Mouse (Mus musculus): Measurements from ENCODE around the gene Syvn1. TPM values are rescaled to one million over a fixed set of nuclear protein-coding genes. Genes with fewer than 3 reads are reported as not detected.

Gene Syvn1
- polyA plus RNA-seq, 1 experiment, result 77.1 TPM

DNA sequence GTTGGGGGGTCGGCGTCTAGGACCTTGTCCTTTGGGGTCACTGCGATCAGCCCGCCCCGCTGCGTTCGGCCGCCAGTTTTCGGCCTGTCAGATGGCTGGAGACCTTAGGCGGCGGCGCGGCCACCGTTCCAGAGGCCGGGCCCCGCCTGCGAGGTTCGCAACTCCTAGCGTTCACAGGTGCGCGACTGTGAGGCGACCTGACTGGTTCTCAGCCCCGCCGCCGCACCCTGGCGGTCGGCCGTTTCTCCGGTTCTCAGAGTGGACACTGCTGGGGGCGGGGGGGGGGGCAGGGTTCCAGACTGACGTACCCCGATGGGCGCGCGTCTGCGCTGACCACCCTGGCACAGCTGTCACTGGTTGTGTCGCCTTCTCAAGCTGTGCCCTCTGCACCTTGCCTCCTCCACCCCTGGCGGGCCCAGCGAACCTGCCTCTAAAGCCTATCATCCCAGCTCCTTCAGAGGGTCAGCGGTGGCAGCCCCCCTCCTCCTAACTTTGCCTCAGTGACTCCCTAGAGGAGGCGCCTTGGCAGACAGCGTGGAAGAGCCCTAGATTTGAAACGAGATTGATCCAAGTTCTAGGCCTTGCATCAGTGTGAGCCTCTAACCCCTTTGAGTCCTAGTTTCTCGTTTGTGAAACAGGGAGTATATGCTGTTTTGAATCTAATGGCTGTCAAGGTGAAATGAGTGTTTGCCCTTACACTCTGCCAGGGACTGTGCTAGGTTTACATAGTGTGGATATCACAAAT is 950 bp downstream of the Syvn1 start:
- Histone ChIP-seq H3K27ac (ENCODE audit: control insufficient read depth, insufficient read depth, low read length) (peak overlapping the region; percentile 19; the same call in 1 of the 2 replicates), H3K4me1 (replicated peaks; ENCODE audit: control insufficient read depth, insufficient read depth, low read length) (peaks cover 14% of the 10 kb centered on the region), H3K27me3 (ENCODE audit: control insufficient read depth, insufficient read depth, low read length) (no peaks in the 10 kb centered on the region), H3K4me3 (ENCODE audit: control insufficient read depth, insufficient read depth, low read length) (peak overlapping the region; percentile 65), H3K36me3 (ENCODE audit: control insufficient read depth, insufficient read depth, low read length) (peaks cover 31% of the 10 kb centered on the region)
- DNase-seq, result no peak
- TF ChIP-seq POLR2A (IDR thresholded peaks at IDR 0.05; ENCODE audit: control insufficient read depth, extremely low read depth, insufficient read depth, low read length, poor library complexity) (no peak), CTCF (IDR thresholded peaks at IDR 0.05; ENCODE audit: borderline replicate concordance, control insufficient read depth, extremely low read depth, insufficient read depth, low read length, poor library complexity) (no peak)
- WGBS, result 1% methylated on average over 44 of the region's 44 CpGs

- DNase-seq, result no peak
- H3K27me3 ChIP-seq (ENCODE audit: control insufficient read depth, insufficient read depth, low read length), result no peaks in the 10 kb centered on the region
- peaks cover 36% of the 10 kb centered on the region for H3K36me3 ChIP-seq (ENCODE audit: control insufficient read depth, insufficient read depth, low read length)
- peaks cover 14% of the 10 kb centered on the region for H3K4me1 ChIP-seq (replicated peaks; ENCODE audit: control insufficient read depth, insufficient read depth, low read length)
- peak overlapping the region; percentile 65; the same call in 1 of the 2 replicates for H3K4me3 ChIP-seq (ENCODE audit: control insufficient read depth, insufficient read depth, low read length)
- WGBS, result 90% methylated on average over 8 of the region's 8 CpGs
- no peak overlapping the region for H3K27ac ChIP-seq (ENCODE audit: control insufficient read depth, insufficient read depth, low read length)
- TF ChIP-seq POLR2A (IDR thresholded peaks at IDR 0.05; ENCODE audit: control insufficient read depth, extremely low read depth, insufficient read depth, low read length, poor library complexity) (no peak), CTCF (IDR thresholded peaks at IDR 0.05; ENCODE audit: borderline replicate concordance, control insufficient read depth, extremely low read depth, insufficient read depth, low read length, poor library complexity) (no peak)
Observed at GRCm38 (mm10) chr19:6047899-6048166, 1.5 kb downstream of the Syvn1 start.

DNA sequence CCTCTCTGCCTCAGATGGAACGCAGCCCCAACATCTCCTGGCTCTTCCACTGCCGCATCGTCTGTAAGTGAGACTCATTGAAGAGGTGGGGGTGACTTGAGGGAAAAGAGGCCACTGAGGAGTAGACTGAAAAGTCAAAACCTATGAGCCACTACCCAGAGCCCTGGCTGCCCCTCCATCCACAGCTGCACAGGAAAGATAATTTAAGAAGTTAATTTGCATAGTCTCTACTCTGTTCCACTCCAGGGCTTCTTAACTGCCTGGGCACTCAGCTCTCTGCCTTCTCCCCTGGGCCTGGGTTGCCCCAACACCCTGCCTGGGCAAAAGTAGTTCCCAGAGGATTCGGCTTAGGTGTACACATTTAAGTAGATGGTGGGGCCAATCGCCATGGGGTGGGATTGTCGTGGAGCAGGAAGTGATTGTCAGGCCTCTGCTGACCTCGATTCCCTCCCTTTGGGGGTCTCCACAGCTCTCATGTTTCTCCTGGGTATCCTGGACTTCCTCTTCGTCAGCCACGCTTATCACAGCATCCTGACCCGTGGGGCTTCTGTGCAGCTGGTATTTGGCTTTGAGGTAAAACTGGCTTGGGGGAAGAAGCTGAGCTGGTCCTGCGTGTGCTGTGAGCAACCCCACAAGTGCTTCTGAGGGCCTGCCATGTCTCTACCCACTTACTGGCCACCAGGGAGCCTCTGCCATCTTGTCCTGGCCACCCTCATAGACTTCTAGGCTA is 2.5 kb downstream of the Syvn1 start:
- Histone ChIP-seq H3K4me1 (replicated peaks; ENCODE audit: control insufficient read depth, insufficient read depth, low read length) (peaks cover 14% of the 10 kb centered on the region), H3K27me3 (ENCODE audit: control insufficient read depth, insufficient read depth, low read length) (no peaks in the 10 kb centered on the region), H3K36me3 (ENCODE audit: control insufficient read depth, insufficient read depth, low read length) (peaks cover 46% of the 10 kb centered on the region), H3K4me3 (ENCODE audit: control insufficient read depth, insufficient read depth, low read length) (no peak overlapping the region), H3K27ac (ENCODE audit: control insufficient read depth, insufficient read depth, low read length) (no peak overlapping the region)
- TF ChIP-seq CTCF (IDR thresholded peaks at IDR 0.05; ENCODE audit: borderline replicate concordance, control insufficient read depth, extremely low read depth, insufficient read depth, low read length, poor library complexity) (no peak), POLR2A (IDR thresholded peaks at IDR 0.05; ENCODE audit: control insufficient read depth, extremely low read depth, insufficient read depth, low read length, poor library complexity) (no peak)
- 87% methylated on average over 11 of the region's 11 CpGs for WGBS
- DNase-seq, result no peak

DNA sequence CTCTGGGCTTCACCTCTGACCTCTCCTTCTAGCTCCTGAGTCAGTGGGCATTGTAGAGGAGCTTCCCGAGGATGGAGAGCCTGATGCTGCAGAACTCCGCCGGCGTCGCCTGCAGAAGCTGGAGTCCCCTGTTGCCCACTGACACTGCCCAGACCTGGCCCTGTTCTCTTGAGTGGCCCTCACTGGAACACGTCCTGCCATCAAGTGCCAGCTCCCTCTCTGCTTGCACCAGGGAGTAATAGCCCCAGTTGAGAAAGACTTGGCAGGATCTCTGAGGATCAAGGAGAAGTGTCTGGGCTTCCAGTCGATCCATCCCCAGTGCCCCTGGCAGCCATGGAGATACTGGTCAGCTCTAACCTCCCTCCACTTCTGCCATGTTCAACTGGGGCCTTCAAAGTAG is 6.1 kb downstream of the Syvn1 start:
- H3K27me3 ChIP-seq (ENCODE audit: control insufficient read depth, insufficient read depth, low read length), result no peaks in the 10 kb centered on the region
- DNase-seq, result no peak
- no peak for TF ChIP-seq CTCF (IDR thresholded peaks at IDR 0.05; ENCODE audit: borderline replicate concordance, control insufficient read depth, extremely low read depth, insufficient read depth, low read length, poor library complexity)
- no peak for TF ChIP-seq POLR2A (IDR thresholded peaks at IDR 0.05; ENCODE audit: control insufficient read depth, extremely low read depth, insufficient read depth, low read length, poor library complexity)
- no peak overlapping the region for H3K4me3 ChIP-seq (ENCODE audit: control insufficient read depth, insufficient read depth, low read length)
- H3K27ac ChIP-seq (ENCODE audit: control insufficient read depth, insufficient read depth, low read length), result no peak overlapping the region
- 98% methylated on average over 7 of the region's 7 CpGs for WGBS
- H3K36me3 ChIP-seq (ENCODE audit: control insufficient read depth, insufficient read depth, low read length), result peaks cover 59% of the 10 kb centered on the region
- H3K4me1 ChIP-seq (replicated peaks; ENCODE audit: control insufficient read depth, insufficient read depth, low read length), result peaks cover 16% of the 10 kb centered on the region

GRCm38 (mm10) chr19:6054296-6054695 is 7.9 kb downstream of the Syvn1 start:
- Histone ChIP-seq H3K36me3 (ENCODE audit: control insufficient read depth, insufficient read depth, low read length) (peaks cover 53% of the 10 kb centered on the region), H3K27me3 (ENCODE audit: control insufficient read depth, insufficient read depth, low read length) (no peaks in the 10 kb centered on the region), H3K4me1 (replicated peaks; ENCODE audit: control insufficient read depth, insufficient read depth, low read length) (peaks cover 8% of the 10 kb centered on the region), H3K4me3 (ENCODE audit: control insufficient read depth, insufficient read depth, low read length) (no peak overlapping the region), H3K27ac (ENCODE audit: control insufficient read depth, insufficient read depth, low read length) (no peak overlapping the region)
- TF ChIP-seq POLR2A (IDR thresholded peaks at IDR 0.05; ENCODE audit: control insufficient read depth, extremely low read depth, insufficient read depth, low read length, poor library complexity) (no peak), CTCF (IDR thresholded peaks at IDR 0.05; ENCODE audit: borderline replicate concordance, control insufficient read depth, extremely low read depth, insufficient read depth, low read length, poor library complexity) (no peak)
- WGBS, result 84% methylated on average over 5 of the region's 5 CpGs
- no peak for DNase-seq

- Histone ChIP-seq H3K27ac (ENCODE audit: control insufficient read depth, insufficient read depth, low read length) (no peak overlapping the region), H3K27me3 (ENCODE audit: control insufficient read depth, insufficient read depth, low read length) (no peaks in the 10 kb centered on the region), H3K4me3 (ENCODE audit: control insufficient read depth, insufficient read depth, low read length) (no peak overlapping the region), H3K36me3 (ENCODE audit: control insufficient read depth, insufficient read depth, low read length) (peaks cover 34% of the 10 kb centered on the region), H3K4me1 (replicated peaks; ENCODE audit: control insufficient read depth, insufficient read depth, low read length) (peaks cover 8% of the 10 kb centered on the region)
- TF ChIP-seq POLR2A (IDR thresholded peaks at IDR 0.05; ENCODE audit: control insufficient read depth, extremely low read depth, insufficient read depth, low read length, poor library complexity) (no peak), CTCF (IDR thresholded peaks at IDR 0.05; ENCODE audit: borderline replicate concordance, control insufficient read depth, extremely low read depth, insufficient read depth, low read length, poor library complexity) (no peak)
- DNase-seq, result no peak
- 68% methylated on average over 4 of the region's 4 CpGs for WGBS
Observed at GRCm38 (mm10) chr19:6056696-6057095, 10.3 kb downstream of the Syvn1 start.
